Mouse (Mus musculus): ENCODE data around the gene 4930469K13Rik. TPM values are rescaled to one million over a fixed set of nuclear protein-coding genes. Genes with fewer than 3 reads are reported as not detected.
"Not testable (repeated sequence)": the region's sequence is repeated elsewhere in the genome, so short reads cannot be mapped to it uniquely, and the experiment has no call there.

The 4930469K13Rik gene
- not detected for total RNA-seq (2021)
- long read RNA-seq, experiment 1: 0 reads
- long read RNA-seq, experiment 2: 0 reads

DNA sequence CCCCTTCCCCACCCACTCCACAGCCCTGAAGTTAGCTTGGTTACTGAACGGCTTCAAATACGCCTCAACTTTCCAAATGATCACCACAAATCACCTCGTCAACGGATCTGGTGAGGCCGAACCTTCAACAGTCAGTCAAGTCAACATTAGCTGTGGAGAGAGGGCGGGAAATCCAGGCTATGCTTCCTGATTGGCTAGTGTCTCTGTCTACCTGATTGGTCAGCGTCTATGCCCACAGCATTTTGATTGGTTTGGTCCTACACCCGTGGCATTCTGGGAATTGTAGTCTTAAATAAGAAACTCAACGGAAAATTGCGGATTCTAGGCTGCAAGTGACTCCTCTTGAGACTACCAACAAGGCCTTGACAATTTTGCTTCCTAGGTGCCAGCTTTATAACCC is at the start of gene 4930469K13Rik:
Gene 4930469K13Rik (minus strand): TSS at position 133 of the 400 bp plus-strand sequence.
- no peak for DNase-seq
- intact Hi-C loops (cut with DNase I): no loop called here

DNA sequence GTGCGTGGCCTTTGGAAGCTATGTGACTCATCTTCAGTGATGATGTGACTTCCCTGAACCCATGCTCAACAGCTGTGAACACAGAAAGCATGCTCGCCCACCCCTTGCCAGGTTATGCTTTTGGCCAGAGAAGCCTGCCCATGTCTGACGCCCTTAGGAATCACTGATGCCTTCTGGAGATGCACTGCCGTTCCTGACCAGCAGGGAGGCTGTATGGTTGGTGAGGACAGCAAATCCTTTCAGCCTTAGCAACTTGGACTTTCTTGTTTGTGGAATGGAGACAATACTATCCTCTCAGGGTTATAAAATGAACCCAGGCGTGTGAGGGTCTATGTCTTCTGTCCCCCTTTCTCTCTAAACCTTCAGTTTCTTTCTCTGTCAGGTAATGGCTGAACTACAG is 48.6 kb upstream of the 4930469K13Rik start:
- no peak for DNase-seq
- intact Hi-C loops (cut with DNase I): no loop called here

DNA sequence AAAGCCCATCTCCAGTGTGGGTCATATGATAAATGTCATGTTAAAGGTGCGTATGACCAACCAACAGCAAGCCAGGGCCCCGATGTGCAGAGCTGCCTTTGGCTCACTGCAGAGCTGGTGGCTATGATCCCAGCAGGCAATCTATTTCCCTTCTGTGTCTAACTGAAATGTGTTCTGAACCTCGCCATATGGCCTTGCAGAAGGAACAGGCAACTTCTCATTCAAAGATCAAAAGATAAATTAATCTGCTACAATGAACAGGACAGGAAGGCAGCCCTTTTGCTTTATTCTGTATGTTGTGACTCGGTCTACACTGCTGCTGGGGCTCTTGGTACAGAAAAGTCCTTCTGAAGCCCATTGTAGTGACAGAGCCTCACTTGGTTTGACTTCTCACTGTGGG is 46.1 kb upstream of the 4930469K13Rik start:
- intact Hi-C loops (cut with DNase I): no loop called here
- no peak for DNase-seq

DNA sequence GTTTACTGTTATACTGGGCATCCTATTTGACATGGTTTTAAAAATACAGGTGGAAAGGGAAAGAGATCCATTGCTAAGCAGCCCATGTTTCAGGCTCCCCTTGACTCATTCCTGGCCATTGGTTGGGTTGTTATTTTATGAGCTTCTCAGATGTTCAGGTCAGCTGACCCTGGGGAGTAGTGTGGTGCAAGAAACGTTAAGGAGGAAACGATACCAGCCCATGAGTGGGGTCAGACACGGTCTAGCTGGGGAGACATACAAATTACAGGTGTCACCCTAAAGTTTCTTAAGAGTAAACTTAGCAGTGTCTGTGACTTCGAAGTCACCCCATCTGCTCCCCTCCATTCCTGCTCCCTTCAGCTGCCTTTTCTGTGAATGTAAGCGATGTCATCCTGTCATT is 45.6 kb upstream of the 4930469K13Rik start:
- intact Hi-C loops (cut with DNase I): no loop called here
- no peak for DNase-seq

DNA sequence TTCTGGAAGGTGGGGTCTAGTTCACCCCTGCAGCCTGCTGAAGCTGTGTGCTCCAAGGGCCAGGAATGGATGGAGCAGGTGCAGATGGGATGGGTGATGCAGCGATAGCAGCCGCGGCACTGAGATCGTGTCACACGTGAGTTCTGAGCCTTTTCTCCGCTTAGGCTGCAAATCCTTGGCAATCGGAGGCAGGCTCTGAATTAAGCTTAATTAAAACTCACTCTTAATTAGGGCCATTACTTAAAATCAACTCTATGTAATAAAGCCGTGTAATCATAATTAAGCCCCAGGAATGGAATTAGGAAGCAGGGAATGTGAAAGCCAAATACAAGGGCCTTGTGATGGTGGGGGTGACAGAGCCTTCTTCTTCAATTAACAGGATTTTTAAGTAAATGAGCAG is 40.9 kb upstream of the 4930469K13Rik start:
- intact Hi-C loops (cut with DNase I): no loop called here

DNA sequence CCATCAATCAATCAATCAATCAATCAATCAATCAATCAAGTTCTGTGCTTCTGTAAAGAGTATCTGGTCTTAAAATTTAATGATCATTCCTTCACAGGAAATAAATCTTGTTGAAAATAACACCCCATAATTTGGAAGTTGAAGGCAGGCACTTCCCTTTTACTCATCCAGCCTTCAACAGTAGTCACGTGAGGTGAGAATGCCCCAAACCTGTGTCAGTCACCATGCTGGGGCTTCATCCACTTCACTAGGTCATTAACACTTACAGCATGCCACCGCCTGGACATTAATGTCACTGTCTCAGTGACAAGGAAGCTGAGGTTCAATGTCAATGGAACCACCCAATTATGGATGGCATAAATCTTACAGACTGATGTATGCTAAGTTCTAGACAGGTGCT is 30.1 kb upstream of the 4930469K13Rik start:
- intact Hi-C loops (cut with DNase I): no loop called here
- DNase-seq: no peak

More for the DNA sequence above, 40.9 kb upstream of the 4930469K13Rik start:
- no peak for DNase-seq

DNA sequence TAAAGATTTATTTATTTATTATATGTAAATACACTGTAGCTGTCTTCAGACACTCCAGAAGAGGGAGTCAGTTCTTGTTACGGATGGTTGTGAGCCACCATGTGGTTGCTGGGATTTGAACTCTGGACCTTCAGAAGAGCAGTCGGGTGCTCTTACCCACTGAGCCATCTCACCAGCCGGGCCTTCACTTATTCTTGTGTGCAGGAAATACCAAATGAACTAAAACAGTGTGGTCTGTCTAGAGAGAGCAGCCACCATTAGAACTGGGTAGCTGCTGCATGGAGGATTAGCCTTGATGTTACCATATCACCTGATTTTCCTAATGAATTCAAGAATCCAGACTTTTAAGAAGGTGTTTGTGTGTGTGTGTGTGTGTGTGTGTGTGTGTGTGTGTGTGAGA is 27.4 kb upstream of the 4930469K13Rik start:
- DNase-seq; intact Hi-C loops (cut with DNase I): not testable (repeated sequence)

DNA sequence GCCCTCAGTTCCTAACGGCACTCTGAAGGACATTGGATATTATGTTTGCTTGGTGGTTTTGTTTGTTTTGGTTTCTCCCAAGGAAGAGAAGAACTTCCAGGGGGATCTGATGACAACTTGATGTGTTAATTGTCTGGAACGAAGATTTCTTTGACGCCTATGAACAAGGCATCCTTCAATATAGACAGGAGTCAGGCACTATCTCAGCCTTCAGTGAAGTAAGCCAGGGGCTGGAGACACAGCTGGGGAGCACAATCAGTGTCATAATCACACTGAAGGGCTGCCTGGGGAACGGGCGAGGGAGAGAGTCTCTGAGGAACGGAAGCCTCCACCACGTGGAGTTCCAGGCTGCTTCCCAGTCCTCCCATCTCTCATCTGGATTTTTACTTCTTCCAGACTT is 26.5 kb upstream of the 4930469K13Rik start:
- no peak for DNase-seq
- intact Hi-C loops (cut with DNase I): no loop called here

DNA sequence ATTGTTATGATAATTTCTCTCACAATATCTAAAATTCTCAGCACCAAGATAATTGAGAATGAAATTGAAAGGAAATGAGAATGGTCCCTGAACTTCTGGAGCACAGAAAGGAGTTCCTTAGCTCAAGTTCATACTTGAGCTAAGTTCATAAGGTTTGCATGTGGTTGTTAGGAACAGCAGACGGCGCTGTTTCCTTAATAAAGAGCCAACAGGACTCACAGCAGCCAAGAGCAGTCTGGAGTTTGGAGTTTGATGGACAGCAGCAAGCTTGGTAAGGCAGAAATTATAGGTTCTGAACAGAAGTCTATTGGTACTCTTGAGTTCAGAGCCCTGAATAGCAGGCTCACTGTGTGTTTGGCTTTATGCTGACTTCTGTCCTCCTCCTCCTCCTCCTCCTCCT is 24.8 kb upstream of the 4930469K13Rik start:
- intact Hi-C loops (cut with DNase I): no loop called here
- DNase-seq: peak in 1 of 2 experiments; percentile 8

DNA sequence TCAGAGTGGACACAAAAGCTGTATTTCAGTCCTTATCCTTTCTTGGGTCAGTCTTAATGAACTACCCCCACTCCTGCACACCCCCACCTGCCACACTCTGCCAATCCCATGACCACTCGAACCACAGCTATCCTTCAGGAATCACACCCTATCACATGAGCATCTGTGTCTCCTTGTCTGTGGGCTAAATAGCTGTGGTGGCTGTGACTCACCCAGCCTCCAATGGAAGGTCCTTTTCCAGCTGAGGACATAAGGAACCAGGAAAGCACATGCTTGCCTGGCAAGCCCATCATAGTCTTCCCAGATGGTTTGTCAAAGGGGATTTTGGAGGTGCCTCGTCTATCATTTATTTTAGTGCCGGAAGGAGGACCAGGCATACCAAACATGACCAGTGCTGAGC is 20.0 kb upstream of the 4930469K13Rik start:
- intact Hi-C loops (cut with DNase I): no loop called here
- DNase-seq: no peak

DNA sequence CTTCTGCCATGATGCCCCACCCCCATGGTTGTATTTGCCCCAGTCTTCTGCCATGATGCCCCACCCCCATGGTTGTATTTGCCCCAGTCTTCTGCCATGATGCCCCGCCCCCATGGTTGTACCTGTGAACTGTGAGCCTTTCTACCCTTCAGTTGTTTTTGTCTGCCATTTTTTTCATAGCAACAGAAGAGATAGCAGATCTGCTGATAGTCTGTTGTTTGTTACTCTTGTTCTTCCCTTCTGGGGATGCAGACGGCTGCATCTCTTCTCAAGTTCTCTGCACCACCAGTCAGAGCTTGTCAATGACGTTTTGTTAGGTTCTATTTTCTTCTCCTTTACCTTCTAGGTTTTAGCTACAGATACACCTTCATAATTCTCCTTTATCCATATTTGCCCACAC is 19.2 kb upstream of the 4930469K13Rik start:
- no peak for DNase-seq
- intact Hi-C loops (cut with DNase I): no loop called here

DNA sequence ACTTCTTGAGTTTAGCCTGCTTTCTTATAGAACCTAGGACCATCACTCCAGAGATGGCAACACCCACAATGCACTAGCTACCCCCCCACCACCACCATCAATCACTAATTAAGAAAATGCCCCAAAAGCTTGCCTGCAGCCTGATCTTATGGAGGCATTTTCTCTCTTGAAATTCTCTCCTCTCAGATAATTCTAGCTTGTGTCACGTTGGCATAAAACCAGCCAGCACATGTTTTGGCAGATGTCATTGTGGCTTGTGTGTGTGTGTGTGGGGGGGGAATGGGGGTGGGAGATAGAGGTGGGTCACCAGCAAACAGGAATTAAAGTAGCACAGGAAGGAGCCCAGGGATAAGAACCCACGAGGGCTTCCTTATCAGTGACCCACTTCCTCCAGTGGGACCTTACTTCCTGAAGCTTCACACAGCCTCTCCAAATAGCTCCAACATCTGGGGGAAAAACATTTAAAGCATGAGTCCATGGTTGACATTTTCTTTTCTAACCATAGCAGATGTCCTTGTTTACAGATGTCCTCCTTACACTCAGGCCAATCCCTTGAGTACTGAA is 18.3 kb upstream of the 4930469K13Rik start:
- DNase-seq: no peak
- intact Hi-C loops (cut with DNase I): no loop called here

DNA sequence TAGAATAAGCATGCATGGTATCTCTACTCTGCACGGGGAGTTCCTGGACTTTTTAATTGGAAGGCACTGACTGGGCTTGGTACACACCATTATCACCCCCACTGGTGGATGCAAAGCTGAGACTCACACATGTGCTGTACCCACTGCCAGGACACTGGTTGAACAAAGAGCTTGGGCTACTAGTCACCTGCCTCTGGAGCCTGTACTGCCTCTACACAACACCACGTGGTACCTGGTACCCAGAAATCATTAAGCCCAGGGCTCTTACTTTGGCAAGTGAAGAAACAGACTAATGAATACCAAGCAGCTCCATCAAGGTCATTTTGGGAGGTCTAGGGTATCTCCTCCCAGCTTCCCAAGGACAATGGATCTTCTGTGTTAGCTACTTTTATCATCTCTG is 15.4 kb upstream of the 4930469K13Rik start:
- DNase-seq: no peak
- intact Hi-C loops (cut with DNase I): no loop called here

DNA sequence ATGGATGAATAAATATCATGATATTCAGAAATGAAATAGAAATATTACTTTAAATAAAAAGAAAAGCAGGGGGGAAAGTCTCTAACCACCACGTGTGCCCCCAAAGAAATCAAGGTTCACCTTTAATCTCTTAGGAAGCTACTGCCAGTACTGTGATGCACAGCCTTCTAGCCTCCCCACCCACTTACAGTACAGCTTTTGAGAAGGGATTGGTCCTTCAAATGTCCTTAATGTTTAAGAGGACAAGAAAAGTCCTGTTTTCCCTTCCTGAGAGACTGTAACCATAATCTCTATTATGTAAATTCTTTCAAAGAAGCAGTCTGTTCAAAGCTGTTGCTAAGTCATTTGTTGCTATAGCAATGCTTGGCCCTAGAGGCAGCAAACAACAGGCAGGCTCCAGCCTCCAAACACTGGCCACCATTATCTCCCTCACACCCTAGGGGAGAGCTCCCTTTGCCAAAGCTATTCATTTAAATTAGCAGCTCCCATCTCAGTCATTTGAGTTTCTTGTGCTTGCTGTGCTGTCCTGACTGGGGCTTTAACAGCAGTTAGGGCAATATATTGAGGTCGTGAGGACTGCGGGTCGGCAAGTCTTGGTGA is 14.5 kb upstream of the 4930469K13Rik start:
- no peak for DNase-seq
- intact Hi-C loops (cut with DNase I): no loop called here

DNA sequence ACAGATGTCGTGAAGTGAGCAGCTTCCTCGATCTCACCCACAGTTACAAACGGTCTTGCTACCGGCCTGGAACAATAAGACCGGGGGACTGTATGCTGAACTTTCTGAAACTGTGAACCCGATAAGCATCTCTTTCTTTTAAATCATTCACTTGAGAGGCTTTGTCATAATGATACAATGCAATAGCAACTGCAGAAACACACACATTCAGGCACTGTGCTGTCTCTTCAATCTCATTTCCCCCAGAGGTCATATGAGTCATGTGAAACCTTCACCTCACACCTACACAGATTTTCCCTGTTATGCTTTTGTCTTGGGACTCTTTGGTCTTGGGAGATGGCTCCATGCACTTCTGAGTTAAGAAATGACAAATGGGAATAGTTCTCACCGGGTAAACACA is 13.6 kb upstream of the 4930469K13Rik start:
- DNase-seq: no peak
- intact Hi-C loops (cut with DNase I): no loop called here

DNA sequence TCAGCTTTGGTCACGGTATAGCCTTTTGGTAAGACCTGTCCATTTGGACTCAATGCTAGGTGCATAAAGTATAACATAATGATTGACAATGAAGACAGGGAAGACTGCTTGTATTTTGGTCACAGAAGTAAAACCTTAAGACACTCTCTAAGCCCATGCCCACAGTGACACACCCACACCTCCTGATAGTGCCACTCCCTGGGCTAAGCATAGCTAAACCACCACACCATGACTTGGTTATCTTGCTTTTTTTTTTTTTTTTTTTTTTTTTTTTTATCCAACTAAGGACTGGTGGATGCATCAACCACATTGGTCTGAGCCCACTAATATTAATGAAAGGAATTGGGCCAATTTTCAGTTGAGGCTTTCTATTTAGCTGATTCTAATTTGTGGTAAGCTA is 10.9 kb upstream of the 4930469K13Rik start:
- DNase-seq: no peak
- intact Hi-C loops (cut with DNase I): no loop called here

DNA sequence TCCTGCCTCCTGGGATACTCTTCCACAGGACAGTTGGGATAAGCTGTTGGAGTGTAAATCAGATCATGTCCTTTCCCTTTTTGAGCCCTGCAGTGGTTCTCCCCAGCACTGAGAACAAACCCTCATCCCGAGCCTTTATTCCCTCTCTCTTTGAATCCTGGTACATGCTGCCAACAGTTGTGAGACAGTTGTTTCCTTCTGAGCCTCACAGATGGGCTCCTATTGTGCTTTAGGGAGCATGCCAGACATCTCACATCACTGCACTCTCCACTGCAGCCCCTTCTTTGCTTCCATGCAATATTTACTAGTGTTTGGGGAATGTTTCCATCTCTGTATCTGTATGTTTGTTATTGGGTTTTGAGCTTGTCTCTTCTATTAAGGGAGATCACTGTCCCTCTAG is 6.6 kb upstream of the 4930469K13Rik start:
- DNase-seq: no peak
- intact Hi-C loops (cut with DNase I): no loop called here

DNA sequence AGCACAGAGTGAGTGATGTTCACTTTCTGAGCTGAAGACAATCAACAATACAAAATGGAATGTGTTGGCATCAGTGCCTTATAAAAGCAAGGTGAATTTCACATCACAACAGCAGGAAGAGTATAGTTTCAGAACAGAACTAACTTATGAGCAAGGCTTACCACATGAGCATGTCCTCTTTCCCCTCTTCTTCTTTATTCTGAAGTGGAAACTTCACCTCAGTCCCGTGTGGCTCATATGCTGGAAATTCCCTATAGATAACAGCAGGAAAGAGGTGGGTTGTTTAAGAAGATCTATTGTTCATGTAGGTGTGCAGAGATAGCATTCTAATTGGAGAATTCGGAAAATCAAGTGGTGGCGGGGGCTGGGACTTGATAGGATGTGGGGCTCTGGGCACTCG is 3.5 kb upstream of the 4930469K13Rik start:
- no peak for DNase-seq
- intact Hi-C loops (cut with DNase I): no loop called here

DNA sequence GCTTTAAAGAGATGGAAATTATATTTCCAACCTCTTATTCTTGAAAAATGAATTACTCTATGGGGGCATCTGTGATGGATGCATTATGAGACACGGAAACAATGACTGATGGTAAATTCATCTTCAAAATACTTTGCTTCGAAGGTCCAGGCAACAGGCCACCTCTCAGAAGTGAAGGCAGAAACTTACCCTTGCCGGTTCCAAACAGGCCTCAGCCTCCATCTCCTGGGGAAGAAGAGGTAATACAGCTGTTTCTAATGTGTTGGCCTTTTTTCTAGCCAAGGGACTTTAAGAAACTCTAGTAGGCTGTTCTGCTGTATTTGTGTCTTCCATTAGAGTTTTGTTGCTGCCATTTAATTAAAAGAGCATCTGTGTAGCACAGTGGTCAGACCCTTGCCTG is 11.3 kb downstream of the 4930469K13Rik start:
- intact Hi-C loops (cut with DNase I): no loop called here
- DNase-seq: no peak

DNA sequence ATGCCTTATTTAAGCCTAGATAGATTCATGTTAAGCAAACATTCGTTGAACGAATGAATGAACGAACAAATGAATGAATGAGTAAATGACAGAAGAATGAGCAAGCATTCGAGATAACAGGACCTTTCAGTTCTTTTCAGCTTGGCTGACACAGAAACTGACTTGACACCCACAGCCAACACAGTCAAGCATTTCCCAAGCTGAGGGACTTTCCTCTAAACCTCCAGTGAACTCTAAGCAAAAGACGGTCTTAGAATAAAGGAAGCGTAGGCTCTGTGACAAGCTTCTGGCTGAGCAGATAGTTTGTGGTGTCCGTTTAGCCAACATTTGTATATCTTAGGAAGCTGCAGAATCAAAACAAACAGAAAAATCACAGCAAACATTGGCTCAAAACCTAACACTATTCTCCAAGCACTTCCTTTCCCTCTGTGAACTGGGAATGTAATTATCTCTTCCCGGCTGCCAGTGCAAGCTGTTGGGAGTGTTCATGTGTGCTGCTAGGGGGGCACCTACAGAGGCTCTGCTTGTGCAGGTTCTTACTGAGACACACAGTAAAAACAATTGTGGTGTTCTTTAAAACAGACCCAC is 12.1 kb downstream of the 4930469K13Rik start:
- no peak for DNase-seq
- intact Hi-C loops (cut with DNase I): no loop called here

DNA sequence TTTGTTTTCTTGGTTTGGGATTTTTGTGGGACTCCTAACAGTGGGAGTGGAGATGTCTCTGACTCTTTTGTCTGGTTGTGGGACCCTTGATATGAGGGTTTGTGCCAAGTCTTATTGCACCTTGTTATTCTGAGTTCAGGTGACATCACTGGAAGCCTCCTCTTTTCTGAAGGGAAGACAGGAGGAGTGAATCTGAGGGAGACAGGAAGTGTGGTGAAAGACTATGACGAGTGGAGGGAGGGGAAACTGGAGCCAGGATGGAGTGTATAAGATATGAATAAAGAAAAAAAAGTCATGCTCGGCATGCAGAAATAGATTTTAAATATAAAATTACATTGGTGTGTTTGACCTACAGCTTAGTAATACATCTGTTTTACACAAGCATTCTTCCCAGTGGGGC is 13.7 kb downstream of the 4930469K13Rik start:
- intact Hi-C loops (cut with DNase I): no loop called here

DNA sequence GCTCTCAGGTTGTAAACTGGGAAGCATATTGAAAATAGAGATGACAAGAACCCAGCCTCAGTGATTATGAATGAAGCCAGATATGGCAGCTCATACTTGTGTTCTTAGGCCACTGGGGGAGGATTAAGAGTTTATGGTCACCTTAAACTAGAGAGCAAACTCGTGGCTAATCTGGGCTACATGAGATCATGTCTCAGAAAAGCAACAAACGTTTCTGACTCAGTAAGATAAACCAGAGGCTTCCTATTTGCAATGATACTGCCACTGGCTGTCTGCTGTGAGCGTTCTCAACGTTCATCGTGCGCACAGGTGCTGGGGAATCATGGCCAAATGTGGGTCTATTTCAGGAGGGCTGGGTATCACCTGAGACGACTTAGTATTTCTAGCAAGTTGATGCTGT is 14.6 kb downstream of the 4930469K13Rik start:
- intact Hi-C loops (cut with DNase I): no loop called here

More for the DNA sequence above, 13.7 kb downstream of the 4930469K13Rik start:
- no peak for DNase-seq

More for the DNA sequence above, 14.6 kb downstream of the 4930469K13Rik start:
- no peak for DNase-seq

Data from gastrocnemius, postnatal 36 days (tissue).